Mouse (Mus musculus) brown adipose tissue, adult 24 weeks (tissue): ENCODE data around the gene Fstl4. TPM values are rescaled to one million over a fixed set of nuclear protein-coding genes. Genes with fewer than 3 reads are reported as not detected.

ENCODE experiments used
- H3K27ac ChIP-seq: fragments of 200-500 bp; replicated peaks from 2 replicates; pipeline ENCODE4 v1.5.1; 2012; ENCODE audit warnings: low read depth, mild to moderate bottlenecking, low read length
- H3K4me1 ChIP-seq: fragments of 200-500 bp; 2 replicates; pipeline ENCODE4 v1.6.1; 2012; ENCODE audit warnings: low read length, mixed read lengths; ENCODE audit not compliant: control insufficient read depth, insufficient read depth, insufficient read length
- H3K4me3 ChIP-seq: fragments of 200-500 bp; 2 replicates; pipeline ENCODE4 v1.5.1; 2012; ENCODE audit warnings: low read depth, mild to moderate bottlenecking, low read length, moderate library complexity; ENCODE audit not compliant: insufficient read depth
- polyA plus RNA-seq: library from polyadenylated mRNA; stranded (reverse); fragments of >200 nt; gene quantifications from 2 replicates; pipeline ENCODE4 v1.2.4, GENCODE M21; 2012; ENCODE audit not compliant: missing spikeins, insufficient read depth, insufficient read length

Gene Fstl4
- polyA plus RNA-seq, 1 experiment = not detected

- H3K4me3 ChIP-seq = no peak overlapping the region
- H3K4me1 ChIP-seq = no peaks in the 10 kb centered on the region
- no peak overlapping the region for H3K27ac ChIP-seq
Observed at GRCm38 (mm10) chr11:52831631-52832310, 67.3 kb downstream of the Fstl4 start.

GRCm38 (mm10) chr11:52832311-52832675 is 67.9 kb downstream of the Fstl4 start:
- Histone ChIP-seq H3K27ac (no peak overlapping the region), H3K4me1 (no peaks in the 10 kb centered on the region), H3K4me3 (no peak overlapping the region)

GRCm38 (mm10) chr11:52848691-52849090 is 84.3 kb downstream of the Fstl4 start:
- Histone ChIP-seq H3K4me1 (no peaks in the 10 kb centered on the region), H3K27ac (no peak overlapping the region), H3K4me3 (no peak overlapping the region)

GRCm38 (mm10) chr11:52850071-52850470 is 85.6 kb downstream of the Fstl4 start:
- Histone ChIP-seq H3K27ac (no peak overlapping the region), H3K4me1 (no peaks in the 10 kb centered on the region), H3K4me3 (no peak overlapping the region)

- Histone ChIP-seq H3K4me3 (no peak overlapping the region), H3K27ac (no peak overlapping the region), H3K4me1 (no peaks in the 10 kb centered on the region)
Observed at GRCm38 (mm10) chr11:52872846-52873512, 108.5 kb downstream of the Fstl4 start.

GRCm38 (mm10) chr11:52875916-52876765 is 111.7 kb downstream of the Fstl4 start:
- no peaks in the 10 kb centered on the region for H3K4me1 ChIP-seq
- no peak overlapping the region for H3K27ac ChIP-seq

GRCm38 (mm10) chr11:52877662-52878061 is 113.2 kb downstream of the Fstl4 start:
- Histone ChIP-seq H3K4me3 (no peak overlapping the region), H3K27ac (no peak overlapping the region), H3K4me1 (no peaks in the 10 kb centered on the region)

More at GRCm38 (mm10) chr11:52875916-52876765, 111.7 kb downstream of the Fstl4 start:
- H3K4me3 ChIP-seq = no peak overlapping the region

- no peak overlapping the region for H3K27ac ChIP-seq
- H3K4me1 ChIP-seq = no peaks in the 10 kb centered on the region
- H3K4me3 ChIP-seq = no peak overlapping the region
Observed at GRCm38 (mm10) chr11:52879958-52880357, 115.5 kb downstream of the Fstl4 start.

GRCm38 (mm10) chr11:52886559-52887303 is 122.3 kb downstream of the Fstl4 start:
- Histone ChIP-seq H3K27ac (no peak overlapping the region), H3K4me1 (no peaks in the 10 kb centered on the region), H3K4me3 (no peak overlapping the region)

- no peaks in the 10 kb centered on the region for H3K4me1 ChIP-seq
- H3K4me3 ChIP-seq = no peak overlapping the region
Observed at GRCm38 (mm10) chr11:52888150-52888549, 123.7 kb downstream of the Fstl4 start.

GRCm38 (mm10) chr11:52889527-52889926 is 125.1 kb downstream of the Fstl4 start:
- Histone ChIP-seq H3K4me1 (no peaks in the 10 kb centered on the region), H3K27ac (no peak overlapping the region), H3K4me3 (no peak overlapping the region)

More at GRCm38 (mm10) chr11:52888150-52888549, 123.7 kb downstream of the Fstl4 start:
- H3K27ac ChIP-seq = no peak overlapping the region

GRCm38 (mm10) chr11:52890156-52890555 is 125.7 kb downstream of the Fstl4 start:
- no peak overlapping the region for H3K27ac ChIP-seq
- no peaks in the 10 kb centered on the region for H3K4me1 ChIP-seq
- no peak overlapping the region for H3K4me3 ChIP-seq

- Histone ChIP-seq H3K4me1 (no peaks in the 10 kb centered on the region), H3K4me3 (no peak overlapping the region), H3K27ac (no peak overlapping the region)
Observed at GRCm38 (mm10) chr11:52904101-52904500, 139.7 kb downstream of the Fstl4 start.

- Histone ChIP-seq H3K4me3 (no peak overlapping the region), H3K27ac (no peak overlapping the region), H3K4me1 (no peaks in the 10 kb centered on the region)
Observed at GRCm38 (mm10) chr11:52910788-52911187, 146.4 kb downstream of the Fstl4 start.

GRCm38 (mm10) chr11:52914431-52914830 is 150.0 kb downstream of the Fstl4 start:
- no peak overlapping the region for H3K27ac ChIP-seq
- no peaks in the 10 kb centered on the region for H3K4me1 ChIP-seq
- H3K4me3 ChIP-seq = no peak overlapping the region
